Mouse (Mus musculus) thymus, adult 2 months (tissue): Measurements from ENCODE around the gene Sptssb. TPM values are rescaled to one million over a fixed set of nuclear protein-coding genes. Genes with fewer than 3 reads are reported as not detected.

ENCODE experiments used
- DNase-seq: peaks from one replicate; pipeline ENCODE4 v3.0.0; 2021
- H3K27ac ChIP-seq: fragments of 200-500 bp; 2 replicates; pipeline ENCODE4 v1.5.1; 2012; ENCODE audit warnings: low read length, control low read depth; ENCODE audit not compliant: control insufficient read depth, insufficient read depth
- H3K27me3 ChIP-seq: fragments of 200-500 bp; 2 replicates; pipeline ENCODE4 v1.6.1; 2012; ENCODE audit warnings: mild to moderate bottlenecking, low read length, moderate library complexity, mixed read lengths; ENCODE audit not compliant: control insufficient read depth, insufficient read depth
- H3K36me3 ChIP-seq: fragments of 200-500 bp; 2 replicates; pipeline ENCODE4 v1.6.1; 2012; ENCODE audit warnings: mild to moderate bottlenecking, low read length, moderate library complexity; ENCODE audit not compliant: control insufficient read depth, insufficient read depth
- H3K4me1 ChIP-seq: fragments of 200-500 bp; replicated peaks from 2 replicates; pipeline ENCODE4 v1.6.1; 2012; ENCODE audit warnings: low read length; ENCODE audit not compliant: control insufficient read depth, insufficient read depth
- H3K4me3 ChIP-seq: fragments of 200-500 bp; 2 replicates; pipeline ENCODE4 v1.5.1; 2012; ENCODE audit warnings: mild to moderate bottlenecking, low read length, control low read depth, moderate library complexity; ENCODE audit not compliant: control insufficient read depth, insufficient read depth
- CTCF ChIP-seq: fragments of 200-500 bp; IDR thresholded peaks from 2 replicates; pipeline ENCODE4 v1.5.1; 2012; ENCODE audit warnings: mild to moderate bottlenecking, control low read depth, low read length, moderate library complexity, borderline replicate concordance; ENCODE audit not compliant: control insufficient read depth, poor library complexity, insufficient read depth; ENCODE audit errors: extremely low read depth
- POLR2A ChIP-seq: fragments of 200-500 bp; IDR thresholded peaks from 2 replicates; pipeline ENCODE4 v1.6.1; 2012; ENCODE audit warnings: mild to moderate bottlenecking, low read length, control low read depth, moderate library complexity; ENCODE audit not compliant: control insufficient read depth, poor library complexity, insufficient read depth; ENCODE audit errors: extremely low read depth
- WGBS: fragments of 180-500 bp; shearing (Covaris S2); methylation state at CpG from one replicate; pipeline ENCODE4 v1.1.7; 2018; 5-methylcytosine and 5-hydroxymethylcytosine counted together
- polyA plus RNA-seq: library from polyadenylated mRNA; depleted of rRNA; stranded (reverse); fragments of >200 nt; gene quantifications from 2 replicates; pipeline ENCODE4 v1.2.3, GENCODE M21; 2012; rRNA removed

Gene Sptssb
- polyA plus RNA-seq, 1 experiment: 5.5 TPM

DNA sequence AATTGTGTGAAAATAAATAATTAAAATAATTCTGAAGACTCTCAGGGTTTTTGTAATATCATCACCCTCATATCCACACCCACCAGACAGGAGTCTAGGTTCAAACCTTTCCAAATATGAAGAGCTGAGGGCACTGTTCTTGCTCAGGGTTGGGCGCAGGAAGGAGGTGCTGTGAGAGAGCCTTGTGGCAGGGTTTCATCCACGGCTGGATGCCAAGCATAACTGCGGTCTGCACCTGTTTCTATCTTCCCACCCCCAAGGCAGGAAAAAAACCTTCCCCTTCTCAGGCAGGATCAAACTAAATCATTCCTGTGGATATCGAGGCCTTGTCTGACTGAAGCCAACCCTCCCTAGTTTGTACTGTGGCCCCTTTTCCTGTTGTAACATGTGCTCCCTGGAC is 62.2 kb downstream of the Sptssb start:
- Histone ChIP-seq H3K4me1 (no peaks in the 10 kb centered on the region), H3K27ac (no peak overlapping the region), H3K4me3 (no peak overlapping the region), H3K36me3 (no peaks in the 10 kb centered on the region), H3K27me3 (no peaks in the 10 kb centered on the region)
- 91% methylated on average over 4 of the region's 4 CpGs for WGBS
- no peak for TF ChIP-seq CTCF
- no peak for TF ChIP-seq POLR2A
- no peak for DNase-seq

- Histone ChIP-seq H3K4me3 (no peak overlapping the region), H3K4me1 (no peaks in the 10 kb centered on the region), H3K27ac (no peak overlapping the region), H3K27me3 (no peaks in the 10 kb centered on the region), H3K36me3 (no peaks in the 10 kb centered on the region)
- DNase-seq: no peak
- no peak for TF ChIP-seq POLR2A
- no peak for TF ChIP-seq CTCF
- WGBS: 88% methylated on average over 3 of the region's 3 CpGs
These were observed 66.8 kb downstream of the Sptssb start for GRCm38 (mm10) chr3:69792823-69793417.

GRCm38 (mm10) chr3:69779246-69779796 is 80.4 kb downstream of the Sptssb start:
- no peak for TF ChIP-seq CTCF
- TF ChIP-seq POLR2A: no peak
- no peak for DNase-seq
- Histone ChIP-seq H3K27me3 (no peaks in the 10 kb centered on the region), H3K4me1 (no peaks in the 10 kb centered on the region), H3K36me3 (no peaks in the 10 kb centered on the region), H3K27ac (no peak overlapping the region), H3K4me3 (no peak overlapping the region)
- WGBS: 88% methylated on average over 4 of the region's 4 CpGs

DNA sequence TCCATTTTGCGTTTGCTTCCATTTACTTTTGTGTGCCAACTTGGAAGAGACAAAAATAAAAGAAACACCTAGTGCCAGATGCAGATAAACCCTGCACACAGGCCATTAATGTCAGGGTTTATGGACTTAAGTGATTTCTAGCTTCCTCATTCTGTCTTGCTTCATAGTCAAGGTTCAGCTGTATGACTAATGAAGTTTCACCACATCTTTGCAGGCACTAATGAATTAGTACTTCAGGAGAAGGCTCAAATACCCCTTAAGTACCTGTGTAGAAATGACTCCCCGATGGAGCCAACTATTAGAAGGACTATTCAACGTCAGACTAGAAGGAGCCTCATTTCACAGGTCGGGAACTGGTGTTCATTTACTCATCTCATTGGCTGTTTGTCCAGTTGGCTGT is 86.4 kb downstream of the Sptssb start:
- no peak for DNase-seq
- H3K4me1 ChIP-seq: no peaks in the 10 kb centered on the region
- no peak overlapping the region for H3K4me3 ChIP-seq
- 65% methylated on average over 4 of the region's 4 CpGs for WGBS
- H3K27ac ChIP-seq: no peak overlapping the region
- TF ChIP-seq POLR2A: no peak
- H3K36me3 ChIP-seq: no peaks in the 10 kb centered on the region
- no peaks in the 10 kb centered on the region for H3K27me3 ChIP-seq

Other genes with a start within 250 kb of the Sptssb start
- gene Nmd3, start 138.0 kb downstream of the Sptssb start, polyA plus RNA-seq: 57.6 and 65.3 TPM in 2 replicates
- gene Otol1, start 147.7 kb upstream of the Sptssb start, polyA plus RNA-seq: not detected in 2 replicates